Mouse (Mus musculus): Measurements from ENCODE around the gene Scfd2.
A peak's percentile ranks its signal among the peaks of the same experiment; 100 is the strongest.

Gene Scfd2

GRCm38 (mm10) chr5:74311865-74312264 is 219.7 kb downstream of the Scfd2 start:
- no peak for DNase-seq (ENCODE audit: low read depth, low spot score)

GRCm38 (mm10) chr5:74311200-74311825 is 220.2 kb downstream of the Scfd2 start:
- DNase-seq (ENCODE audit: low read depth, low spot score): no peak

- DNase-seq (ENCODE audit: low read depth, low spot score): no peak
Observed at GRCm38 (mm10) chr5:74310101-74310500, 221.5 kb downstream of the Scfd2 start.

GRCm38 (mm10) chr5:74307242-74307641 is 224.3 kb downstream of the Scfd2 start:
- no peak for DNase-seq (ENCODE audit: low read depth, low spot score)

- DNase-seq (ENCODE audit: low read depth, low spot score): no peak
Observed at GRCm38 (mm10) chr5:74305533-74306189, 225.9 kb downstream of the Scfd2 start.

GRCm38 (mm10) chr5:74304767-74305166 is 226.8 kb downstream of the Scfd2 start:
- no peak for DNase-seq (ENCODE audit: low read depth, low spot score)

- DNase-seq (ENCODE audit: low read depth, low spot score): no peak
Observed at GRCm38 (mm10) chr5:74302331-74302730, 229.2 kb downstream of the Scfd2 start.

- DNase-seq (ENCODE audit: low read depth, low spot score): no peak
Observed at GRCm38 (mm10) chr5:74301443-74301842, 230.1 kb downstream of the Scfd2 start.

- no peak for DNase-seq (ENCODE audit: low read depth, low spot score)
Observed at GRCm38 (mm10) chr5:74300931-74301330, 230.6 kb downstream of the Scfd2 start.

GRCm38 (mm10) chr5:74300140-74300539 is 231.4 kb downstream of the Scfd2 start:
- DNase-seq (ENCODE audit: low read depth, low spot score): no peak

- no peak for DNase-seq (ENCODE audit: low read depth, low spot score)
Observed at GRCm38 (mm10) chr5:74297113-74297512, 234.4 kb downstream of the Scfd2 start.

- DNase-seq (ENCODE audit: low read depth, low spot score): no peak
Observed at GRCm38 (mm10) chr5:74296096-74296495, 235.5 kb downstream of the Scfd2 start.

GRCm38 (mm10) chr5:74293513-74293912 is 238.0 kb downstream of the Scfd2 start:
- DNase-seq (ENCODE audit: low read depth, low spot score): no peak

- no peak for DNase-seq (ENCODE audit: low read depth, low spot score)
Observed at GRCm38 (mm10) chr5:74292050-74292449, 239.5 kb downstream of the Scfd2 start.

GRCm38 (mm10) chr5:74291575-74291974 is 240.0 kb downstream of the Scfd2 start:
- no peak for DNase-seq (ENCODE audit: low read depth, low spot score)

- DNase-seq (ENCODE audit: low read depth, low spot score): peak; percentile 43
Observed at GRCm38 (mm10) chr5:74289957-74290356, 241.6 kb downstream of the Scfd2 start.

- no peak for DNase-seq (ENCODE audit: low read depth, low spot score)
Observed at GRCm38 (mm10) chr5:74288206-74288605, 243.4 kb downstream of the Scfd2 start.

GRCm38 (mm10) chr5:74286301-74286700 is 245.3 kb downstream of the Scfd2 start:
- no peak for DNase-seq (ENCODE audit: low read depth, low spot score)

- no peak for DNase-seq (ENCODE audit: low read depth, low spot score)
Observed at GRCm38 (mm10) chr5:74285764-74286163, 245.8 kb downstream of the Scfd2 start.

GRCm38 (mm10) chr5:74285289-74285688 is 246.3 kb downstream of the Scfd2 start:
- no peak for DNase-seq (ENCODE audit: low read depth, low spot score)

GRCm38 (mm10) chr5:74283545-74283944 is 248.0 kb downstream of the Scfd2 start:
- DNase-seq (ENCODE audit: low read depth, low spot score): no peak

GRCm38 (mm10) chr5:74281480-74281879 is 250.1 kb downstream of the Scfd2 start:
- no peak for DNase-seq (ENCODE audit: low read depth, low spot score)

- no peak for DNase-seq (ENCODE audit: low read depth, low spot score)
Observed at GRCm38 (mm10) chr5:74279673-74280072, 251.9 kb downstream of the Scfd2 start.
